Mouse (Mus musculus): ENCODE measurements around the gene Cog7. TPM values are rescaled to one million over a fixed set of nuclear protein-coding genes. Genes with fewer than 3 reads are reported as not detected.

Gene Cog7
- polyA plus RNA-seq, 1 experiment from 2014 or later, result 38.9 TPM

DNA sequence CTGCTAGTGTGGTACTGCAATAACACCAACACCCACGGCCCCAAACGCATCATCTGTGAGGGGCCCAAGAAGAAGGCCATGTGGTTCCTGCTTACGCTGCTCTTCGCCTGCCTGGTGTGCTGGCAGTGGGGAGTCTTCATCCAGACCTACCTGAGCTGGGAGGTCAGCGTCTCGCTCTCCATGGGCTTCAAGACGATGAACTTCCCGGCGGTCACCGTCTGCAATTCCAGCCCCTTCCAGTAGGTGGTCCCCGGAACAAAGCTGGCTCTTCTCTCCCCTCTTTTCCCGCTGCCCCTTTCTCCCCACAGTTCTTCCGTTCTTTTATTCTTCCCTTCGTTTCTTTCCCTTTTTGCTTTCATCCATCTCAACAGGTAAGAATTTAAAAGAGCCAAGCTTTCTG lies 82.2 kb downstream of the Cog7 start:
- H3K27ac ChIP-seq, result no peak overlapping the region
- no peaks in the 10 kb centered on the region for H3K36me3 ChIP-seq (ENCODE audit: inconsistent target)
- H3K79me2 ChIP-seq (ENCODE audit: inconsistent target), result no peaks in the 10 kb centered on the region
- 12% methylated on average over 13 of the region's 14 CpGs for WGBS (ENCODE audit: missing documents)
- H3K4me3 ChIP-seq (ENCODE audit: inconsistent target), result no peak overlapping the region

DNA sequence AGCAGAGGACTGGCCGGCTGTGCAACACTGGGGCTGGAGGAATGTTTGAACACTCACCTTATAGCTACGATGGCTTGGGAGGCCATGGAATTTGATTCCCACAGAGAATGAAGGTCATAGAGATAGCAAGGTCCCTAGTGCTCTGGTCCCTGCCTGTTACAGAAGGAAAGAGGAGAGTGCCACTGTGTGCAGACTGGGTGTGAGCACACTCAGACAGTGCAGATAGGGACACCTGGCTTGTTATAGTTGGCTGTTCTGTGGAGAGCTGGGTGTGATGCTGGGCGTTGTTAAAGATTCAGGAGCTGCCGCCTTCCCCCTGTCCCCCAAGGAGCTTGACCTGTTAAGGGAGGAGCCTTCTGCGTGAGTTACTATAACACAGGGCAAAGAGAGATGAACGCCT lies 84.8 kb downstream of the Cog7 start:
- WGBS (ENCODE audit: missing documents), result 73% methylated on average over 6 of the region's 6 CpGs
- H3K27ac ChIP-seq, result no peak overlapping the region
- H3K4me3 ChIP-seq (ENCODE audit: inconsistent target), result no peak overlapping the region

DNA sequence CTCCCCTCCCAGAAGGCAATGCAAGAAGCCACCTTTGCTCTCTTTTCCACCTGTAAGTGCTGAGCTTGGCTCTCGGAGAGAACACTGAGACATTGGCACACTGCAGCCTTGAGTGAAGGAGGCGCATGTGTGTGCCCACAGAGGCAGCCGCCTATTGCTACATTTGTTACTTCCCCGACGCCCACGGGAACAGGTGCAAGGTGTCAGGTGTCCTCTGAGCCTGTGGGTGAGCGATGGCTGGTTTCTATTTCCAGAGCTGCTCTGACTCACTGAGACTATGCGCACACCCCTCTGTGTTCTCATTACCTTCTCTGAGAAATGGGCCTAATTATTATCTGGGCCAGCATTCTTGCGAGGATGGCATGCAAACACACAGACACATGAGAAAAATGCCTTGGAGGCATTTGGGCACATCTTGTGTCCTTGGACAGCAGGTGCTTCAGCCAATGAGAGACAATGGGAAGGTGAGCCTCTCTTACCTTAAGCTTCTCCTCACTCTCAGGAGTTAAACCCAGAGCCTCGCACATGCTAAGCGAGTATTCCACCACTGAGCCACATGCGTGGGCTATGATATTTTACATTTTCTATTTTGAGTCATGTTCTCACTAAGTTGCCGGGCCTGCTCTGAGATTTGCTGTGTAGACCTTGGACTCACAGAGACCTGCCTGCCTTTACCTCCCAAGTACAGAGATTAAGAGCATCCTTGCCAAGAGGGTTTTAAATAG lies 90.7 kb downstream of the Cog7 start:
- no peaks in the 10 kb centered on the region for H3K36me3 ChIP-seq (ENCODE audit: inconsistent target)
- H3K4me3 ChIP-seq (ENCODE audit: inconsistent target), result no peak overlapping the region
- no peaks in the 10 kb centered on the region for H3K79me2 ChIP-seq (ENCODE audit: inconsistent target)
- no peak overlapping the region for H3K27ac ChIP-seq
- 93% methylated on average over 13 of the region's 13 CpGs for WGBS (ENCODE audit: missing documents)

More for the DNA sequence above, 84.8 kb downstream of the Cog7 start:
- Histone ChIP-seq H3K79me2 (ENCODE audit: inconsistent target) (no peaks in the 10 kb centered on the region), H3K36me3 (ENCODE audit: inconsistent target) (no peaks in the 10 kb centered on the region)

DNA sequence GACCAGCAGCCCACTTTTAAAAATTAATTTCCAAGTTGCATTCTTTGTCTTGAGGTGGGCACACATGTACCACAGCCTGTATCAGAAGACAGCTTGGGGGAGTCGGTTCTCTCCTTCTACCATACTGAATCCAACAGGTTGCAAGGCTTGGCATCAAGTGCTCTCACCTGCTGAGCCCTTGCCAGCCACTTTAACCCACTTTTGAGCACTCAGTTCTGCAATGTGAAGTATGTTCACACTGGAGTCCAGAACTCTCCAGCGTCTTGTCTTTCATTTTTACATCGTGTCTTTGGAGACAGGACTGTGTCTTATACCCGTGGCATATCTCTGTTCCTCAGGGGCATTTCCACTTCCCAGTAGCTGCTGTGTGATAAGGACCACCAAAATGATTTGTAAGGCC lies 101.3 kb downstream of the Cog7 start:
- H3K79me2 ChIP-seq (ENCODE audit: inconsistent target), result no peaks in the 10 kb centered on the region
- H3K36me3 ChIP-seq (ENCODE audit: inconsistent target), result no peaks in the 10 kb centered on the region
- 87% methylated on average over 4 of the region's 4 CpGs for WGBS (ENCODE audit: missing documents)
- no peak overlapping the region for H3K27ac ChIP-seq
- no peak overlapping the region for H3K4me3 ChIP-seq (ENCODE audit: inconsistent target)

DNA sequence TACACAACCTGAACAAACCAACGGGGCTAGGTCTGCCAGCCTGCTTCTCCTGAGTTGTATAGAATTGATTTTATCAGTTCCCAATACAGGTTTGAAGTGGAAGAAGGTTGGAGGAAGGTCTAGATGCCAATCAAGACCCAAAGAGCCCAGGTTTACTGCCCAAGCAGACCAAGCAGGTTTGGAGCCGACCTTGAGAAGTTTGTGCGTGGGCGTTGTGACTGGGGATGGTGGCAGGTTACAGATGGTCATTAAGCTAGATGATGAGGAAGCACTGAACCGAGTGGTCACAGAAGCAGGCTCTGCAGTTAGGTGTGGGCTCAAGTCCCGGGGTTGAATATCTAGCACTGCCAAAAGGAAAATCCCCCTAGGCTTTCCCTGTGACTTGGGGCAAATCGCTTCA lies 106.7 kb downstream of the Cog7 start:
- Histone ChIP-seq H3K79me2 (ENCODE audit: inconsistent target) (no peaks in the 10 kb centered on the region), H3K4me3 (ENCODE audit: inconsistent target) (no peak overlapping the region), H3K27ac (no peak overlapping the region), H3K36me3 (ENCODE audit: inconsistent target) (no peaks in the 10 kb centered on the region)
- 80% methylated on average over 7 of the region's 7 CpGs for WGBS (ENCODE audit: missing documents)

DNA sequence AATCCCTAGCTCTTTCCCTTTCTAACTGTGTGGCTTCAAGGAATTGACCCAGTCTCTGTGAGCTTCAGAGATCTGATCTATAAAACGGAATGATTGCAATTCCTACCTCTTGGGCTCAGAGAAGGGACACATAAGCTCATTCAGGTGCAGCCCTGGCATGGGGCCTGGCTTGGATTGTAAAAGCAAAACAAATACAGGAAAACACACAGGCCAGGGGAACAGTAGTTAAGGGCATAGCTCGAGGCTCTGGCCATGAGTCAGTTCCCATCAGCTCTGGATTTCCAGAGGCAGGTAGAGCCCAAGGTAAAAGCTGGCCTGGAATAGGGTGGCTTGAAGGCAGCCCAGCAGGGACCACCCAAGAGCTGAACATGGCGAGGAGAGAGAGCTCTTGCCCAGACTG lies 107.5 kb downstream of the Cog7 start:
- 45% methylated on average over 3 of the region's 3 CpGs for WGBS (ENCODE audit: missing documents)
- no peaks in the 10 kb centered on the region for H3K36me3 ChIP-seq (ENCODE audit: inconsistent target)

DNA sequence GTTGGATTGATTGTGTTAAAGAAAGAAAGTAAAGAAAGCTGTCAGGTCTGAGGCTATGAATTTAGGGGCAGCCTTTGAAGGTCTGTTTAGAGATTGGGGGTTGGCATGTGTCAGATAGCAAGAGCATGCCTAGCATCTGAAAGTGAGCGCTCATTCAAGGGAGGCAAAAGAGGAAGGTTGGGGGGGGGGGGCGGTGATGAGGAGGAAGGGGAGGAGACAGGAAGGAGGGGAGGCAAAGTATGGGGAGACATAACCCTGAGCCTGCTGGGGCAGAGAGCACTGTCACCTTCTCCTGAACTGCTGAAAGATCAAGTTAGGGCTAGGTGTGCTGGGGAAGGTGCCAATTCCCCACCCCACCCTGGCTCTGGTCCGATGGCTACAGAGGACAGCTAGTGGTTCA lies 109.9 kb downstream of the Cog7 start:
- H3K36me3 ChIP-seq (ENCODE audit: inconsistent target), result no peaks in the 10 kb centered on the region
- WGBS (ENCODE audit: missing documents), result 24% methylated on average over 3 of the region's 3 CpGs
- H3K27ac ChIP-seq, result no peak overlapping the region
- no peaks in the 10 kb centered on the region for H3K79me2 ChIP-seq (ENCODE audit: inconsistent target)
- no peak overlapping the region for H3K4me3 ChIP-seq (ENCODE audit: inconsistent target)

More for the DNA sequence above, 107.5 kb downstream of the Cog7 start:
- Histone ChIP-seq H3K79me2 (ENCODE audit: inconsistent target) (no peaks in the 10 kb centered on the region), H3K4me3 (ENCODE audit: inconsistent target) (no peak overlapping the region), H3K27ac (no peak overlapping the region)

DNA sequence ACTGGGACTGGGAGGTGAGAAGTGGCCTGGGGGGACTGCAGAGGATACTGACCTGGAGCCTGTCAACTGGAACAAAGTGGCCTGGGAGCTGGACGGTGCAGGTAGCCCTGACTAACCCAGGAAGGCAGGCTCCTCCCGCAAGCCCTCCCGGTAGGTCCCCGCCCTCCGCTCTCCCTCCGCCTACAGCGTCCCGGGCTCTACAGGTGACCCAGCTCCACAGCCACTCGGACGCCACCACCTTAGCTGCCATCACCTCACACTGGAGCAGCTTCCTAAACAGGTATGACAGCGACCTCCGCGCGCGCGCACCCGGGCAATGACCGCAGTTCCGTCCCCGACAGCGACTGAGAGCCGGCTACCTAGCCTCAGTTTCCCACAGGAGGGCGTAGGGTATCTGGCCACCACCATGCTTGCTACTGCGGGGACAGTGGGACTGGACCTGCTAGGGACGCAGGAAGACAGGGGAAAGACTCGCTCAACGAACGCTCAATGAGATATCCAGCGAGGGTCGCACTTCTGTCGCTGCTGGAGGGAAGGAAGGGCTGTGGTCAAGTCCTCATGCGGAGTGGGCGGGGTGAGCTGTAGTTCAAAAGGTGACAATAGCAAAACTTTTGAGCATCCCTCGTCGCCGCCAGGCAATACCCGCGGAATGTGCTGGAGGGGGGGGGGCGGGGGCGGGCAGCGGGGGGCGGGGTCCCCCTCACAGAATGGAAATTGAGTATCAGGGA lies 116.5 kb downstream of the Cog7 start, which contains the start of gene Scnn1b:
TSS of gene Scnn1b (plus strand) at position 181 of the 728 bp plus-strand sequence.
- H3K36me3 ChIP-seq (ENCODE audit: inconsistent target), result no peaks in the 10 kb centered on the region
- H3K27ac ChIP-seq, result no peak within 1 kb of the TSS
- H3K4me3 ChIP-seq (ENCODE audit: inconsistent target), result no peak within 1 kb of the TSS
- 9% methylated on average over 37 of the region's 42 CpGs for WGBS (ENCODE audit: missing documents)
- no peaks in the 10 kb centered on the region for H3K79me2 ChIP-seq (ENCODE audit: inconsistent target)

DNA sequence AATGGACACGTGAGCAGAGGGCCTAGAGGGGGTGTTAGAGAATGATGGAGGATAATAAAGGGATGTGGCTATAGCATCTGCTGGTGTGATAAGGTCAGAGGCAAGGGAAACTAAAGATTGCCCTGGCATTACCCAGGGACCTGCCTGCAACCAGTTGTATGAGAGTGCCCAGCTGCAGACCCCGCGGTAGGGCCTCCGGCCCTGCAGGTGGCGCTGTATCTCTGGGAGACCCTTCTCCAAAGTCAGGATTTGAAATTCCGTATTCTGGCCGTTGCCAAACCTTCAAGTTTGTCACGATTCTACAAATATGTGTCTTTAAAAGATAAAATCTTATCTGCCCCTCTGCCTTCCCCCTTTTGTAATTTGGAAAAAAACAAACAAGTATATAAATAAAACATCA lies 122.6 kb downstream of the Cog7 start:
- Histone ChIP-seq H3K79me2 (ENCODE audit: inconsistent target) (no peaks in the 10 kb centered on the region), H3K27ac (no peak overlapping the region), H3K36me3 (ENCODE audit: inconsistent target) (no peaks in the 10 kb centered on the region), H3K4me3 (ENCODE audit: inconsistent target) (no peak overlapping the region)
- WGBS (ENCODE audit: missing documents), result 71% methylated on average over 8 of the region's 8 CpGs

DNA sequence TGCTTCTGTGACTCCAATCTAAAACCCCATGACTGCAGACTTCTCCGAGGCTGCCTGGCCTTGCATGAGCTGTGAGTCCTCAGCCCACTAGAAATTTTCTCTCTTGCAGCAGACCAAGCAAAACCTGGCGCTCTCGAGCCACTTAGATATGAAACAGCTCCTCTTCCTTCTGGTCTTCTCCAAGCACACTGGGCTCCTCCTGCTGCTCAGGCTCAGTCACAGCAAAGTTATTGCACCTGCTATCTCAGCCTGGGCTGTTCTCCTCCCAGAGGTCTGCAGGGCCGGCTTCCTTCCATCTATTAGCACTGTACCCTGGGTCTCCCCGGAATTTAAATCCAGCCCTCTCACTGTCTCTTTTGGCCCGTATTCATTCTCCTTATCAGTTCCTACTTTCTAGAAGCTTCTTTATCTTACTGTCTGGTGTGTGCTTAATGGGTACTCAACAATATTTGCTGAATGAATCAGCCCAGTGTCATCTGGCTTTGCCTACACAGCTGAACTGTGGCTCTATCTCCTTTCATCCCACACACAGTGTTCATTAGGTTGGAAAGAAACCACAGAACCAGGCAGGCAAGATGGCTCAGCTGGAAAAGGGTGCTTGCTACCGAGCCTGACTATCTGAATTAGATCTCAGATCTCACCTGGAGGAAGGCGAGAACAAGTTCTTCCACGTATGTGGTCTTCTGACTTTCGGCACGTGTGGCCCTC lies 124.2 kb downstream of the Cog7 start:
- 90% methylated on average over 11 of the region's 11 CpGs for WGBS (ENCODE audit: missing documents)
- Histone ChIP-seq H3K79me2 (ENCODE audit: inconsistent target) (no peaks in the 10 kb centered on the region), H3K36me3 (ENCODE audit: inconsistent target) (no peaks in the 10 kb centered on the region), H3K4me3 (ENCODE audit: inconsistent target) (no peak overlapping the region), H3K27ac (no peak overlapping the region)

DNA sequence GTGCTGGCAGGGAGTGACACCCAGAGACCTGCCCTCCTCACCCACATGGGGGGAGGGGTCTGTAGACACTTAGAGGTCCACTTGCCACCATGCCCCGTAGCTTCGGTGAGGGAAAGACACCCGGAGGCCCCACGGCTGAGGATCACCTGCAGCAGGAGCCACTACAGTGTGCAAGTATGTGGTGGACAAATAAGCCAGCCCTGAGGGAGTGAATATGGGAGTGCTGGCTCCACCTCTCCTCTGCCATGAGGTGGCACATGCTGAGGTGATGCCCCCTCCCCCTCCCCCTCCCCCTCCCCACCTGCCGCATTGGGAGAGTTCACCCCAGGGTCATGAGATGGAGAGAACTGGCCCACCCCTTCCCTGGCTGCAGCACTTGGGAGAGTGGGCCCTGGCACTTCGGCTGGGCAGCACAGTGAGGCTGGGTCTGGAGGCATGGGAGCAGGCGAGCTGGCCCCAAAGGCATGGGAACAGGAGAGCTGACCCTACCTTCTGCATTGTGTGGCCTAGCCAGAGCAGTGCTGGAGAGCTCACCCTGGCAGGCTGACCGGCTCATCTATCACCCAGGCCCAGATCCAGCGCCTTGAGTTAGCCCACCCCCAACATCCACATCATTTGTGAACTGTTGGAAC lies 132.9 kb downstream of the Cog7 start:
- no peak overlapping the region for H3K27ac ChIP-seq
- 84% methylated on average over 8 of the region's 9 CpGs for WGBS (ENCODE audit: missing documents)
- H3K4me3 ChIP-seq (ENCODE audit: inconsistent target), result no peak overlapping the region
- H3K36me3 ChIP-seq (ENCODE audit: inconsistent target), result no peaks in the 10 kb centered on the region
- H3K79me2 ChIP-seq (ENCODE audit: inconsistent target), result no peaks in the 10 kb centered on the region

DNA sequence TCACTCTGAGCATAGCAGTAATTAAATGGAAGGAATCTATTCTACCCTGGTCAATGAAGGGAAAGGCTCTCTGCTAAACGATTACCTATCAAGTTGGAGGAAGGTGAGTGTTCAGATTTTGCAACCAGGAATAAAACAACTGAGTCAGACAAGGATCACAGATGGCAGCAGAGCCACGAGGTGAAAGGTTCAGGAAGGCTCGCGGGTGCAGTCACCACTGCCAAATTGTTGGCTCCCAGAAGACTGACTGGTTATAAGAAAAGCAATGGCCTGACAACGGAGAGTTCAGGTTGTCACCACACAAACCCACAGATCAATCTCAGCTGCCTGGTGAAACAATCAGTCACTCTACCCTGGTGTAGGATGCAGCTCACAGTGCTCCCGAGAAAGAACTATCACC lies 135.5 kb downstream of the Cog7 start:
- 74% methylated on average over 6 of the region's 6 CpGs for WGBS (ENCODE audit: missing documents)
- H3K4me3 ChIP-seq (ENCODE audit: inconsistent target), result no peak overlapping the region

DNA sequence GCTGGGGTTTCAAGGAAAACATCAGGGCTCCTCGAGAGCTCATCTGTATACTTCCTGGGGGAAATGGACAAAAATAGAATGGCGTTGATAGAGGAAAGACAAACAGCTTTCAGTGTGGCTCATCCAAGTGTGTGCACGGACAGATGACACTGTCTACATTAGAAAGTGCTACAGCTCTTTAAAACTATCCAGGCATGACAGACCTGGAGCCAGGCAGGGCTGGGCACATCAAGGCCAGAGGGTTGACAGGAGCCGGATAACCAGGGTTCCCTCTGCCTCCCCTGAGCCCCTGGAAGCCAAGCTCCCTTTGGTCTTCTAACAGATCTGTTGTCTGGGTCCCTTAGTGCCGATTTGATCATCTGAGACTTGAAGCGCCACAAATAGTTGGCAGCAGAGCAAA lies 139.3 kb downstream of the Cog7 start:
- no peaks in the 10 kb centered on the region for H3K79me2 ChIP-seq (ENCODE audit: inconsistent target)
- no peak overlapping the region for H3K27ac ChIP-seq
- H3K36me3 ChIP-seq (ENCODE audit: inconsistent target), result no peaks in the 10 kb centered on the region
- 67% methylated on average over 6 of the region's 6 CpGs for WGBS (ENCODE audit: missing documents)
- H3K4me3 ChIP-seq (ENCODE audit: inconsistent target), result no peak overlapping the region

More for the DNA sequence above, 135.5 kb downstream of the Cog7 start:
- no peaks in the 10 kb centered on the region for H3K36me3 ChIP-seq (ENCODE audit: inconsistent target)
- no peaks in the 10 kb centered on the region for H3K79me2 ChIP-seq (ENCODE audit: inconsistent target)
- no peak overlapping the region for H3K27ac ChIP-seq

DNA sequence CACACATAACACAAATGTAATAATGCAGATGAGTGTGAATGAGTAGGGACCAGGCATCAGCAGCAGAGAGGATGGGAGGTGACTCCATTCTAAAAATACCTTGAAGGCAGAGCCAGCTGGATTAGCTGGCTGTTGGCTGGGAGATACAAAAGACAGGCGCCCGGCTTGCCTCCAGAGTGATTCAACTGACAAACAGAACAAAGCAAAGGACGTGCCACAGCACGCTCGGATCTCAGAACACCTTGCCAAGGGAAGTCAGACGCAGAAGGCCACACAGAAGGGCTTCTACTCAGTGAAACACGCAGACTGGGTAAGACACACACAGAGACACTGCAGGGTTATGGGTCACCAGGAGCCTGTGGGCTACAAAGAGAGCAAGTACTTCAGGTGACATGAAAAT lies 140.7 kb downstream of the Cog7 start:
- Histone ChIP-seq H3K4me3 (ENCODE audit: inconsistent target) (no peak overlapping the region), H3K36me3 (ENCODE audit: inconsistent target) (no peaks in the 10 kb centered on the region), H3K79me2 (ENCODE audit: inconsistent target) (no peaks in the 10 kb centered on the region), H3K27ac (no peak overlapping the region)
- WGBS (ENCODE audit: missing documents), result 86% methylated on average over 7 of the region's 7 CpGs

Data from macrophage (primary cell).